Mouse (Mus musculus) stomach, postnatal 0 days (tissue): Measurements from ENCODE around the gene Ces1d. TPM values are rescaled to one million over a fixed set of nuclear protein-coding genes. Genes with fewer than 3 reads are reported as not detected.

Experiments used
- ATAC-seq: fragments of 200-750 bp; cut with Nextera tagmentation; 2 replicates; pipeline ENCODE4 v1.8.0; 2017; ENCODE audit not compliant: low FRiP score, low TSS enrichment
- DNase-seq: peaks from one replicate; pipeline ENCODE4 v3.0.0-alpha.2; 2016; ENCODE audit warnings: low spot score
- H3K27ac ChIP-seq: fragments of 300-500 bp; sonication (generic); replicated peaks from 2 replicates; pipeline ENCODE4 v1.5.1; 2014; ENCODE audit warnings: mild to moderate bottlenecking, control low read depth
- H3K27me3 ChIP-seq: fragments of 300-500 bp; sonication (generic); 2 replicates; pipeline ENCODE4 v1.6.1; 2014; ENCODE audit warnings: low read length; ENCODE audit not compliant: control insufficient read depth, insufficient read depth
- H3K36me3 ChIP-seq: fragments of 300-500 bp; sonication (generic); 2 replicates; pipeline ENCODE4 v1.6.1; 2014; ENCODE audit warnings: low read length, mixed read lengths; ENCODE audit not compliant: control insufficient read depth, insufficient read depth
- H3K4me1 ChIP-seq: fragments of 300-500 bp; sonication (generic); replicated peaks from 2 replicates; pipeline ENCODE4 v1.6.1; 2014; ENCODE audit warnings: antibody characterized with exemption; ENCODE audit not compliant: control insufficient read depth, insufficient read depth
- H3K4me2 ChIP-seq: fragments of 300-500 bp; sonication (generic); replicated peaks from 2 replicates; pipeline ENCODE4 v1.6.1; 2014; ENCODE audit warnings: low read depth, mild to moderate bottlenecking, control low read depth, moderate library complexity
- H3K4me3 ChIP-seq: fragments of 300-500 bp; sonication (generic); 2 replicates; pipeline ENCODE4 v1.5.1; 2014; ENCODE audit warnings: low read depth, low read length, control low read depth
- H3K9ac ChIP-seq: fragments of 300-500 bp; sonication (generic); 2 replicates; pipeline ENCODE4 v1.6.1; 2014; ENCODE audit warnings: mild to moderate bottlenecking, low read length, control low read depth, mixed read lengths
- H3K9me3 ChIP-seq: fragments of 300-500 bp; sonication (generic); 2 replicates; pipeline ENCODE4 v1.6.1; 2016; ENCODE audit warnings: low read length; ENCODE audit not compliant: control insufficient read depth
- CTCF ChIP-seq: IDR thresholded peaks from 2 replicates; pipeline ENCODE4 v1.5.1; 2016; ENCODE audit warnings: antibody characterized with exemption, low read depth, mild to moderate bottlenecking, moderate library complexity
- EP300 ChIP-seq: optimal IDR thresholded peaks from 2 replicates; pipeline ENCODE3; 2016; ENCODE audit warnings: antibody characterized with exemption
- WGBS: fragments of 180-500 bp; shearing (Covaris S2); extraction: QIAGEN DNeasy Blood & Tissue Kit; methylation state at CpG from one replicate; pipeline ENCODE4 v1.1.7; 2014; 5-methylcytosine and 5-hydroxymethylcytosine counted together
- polyA plus RNA-seq: library from polyadenylated mRNA; unstranded; fragments of >200 nt; fragmentation: Nextera tagmentation; extraction: Ambion mirVana; gene quantifications from 2 replicates; pipeline ENCODE4 v1.2.1, GENCODE M21; 2015

The Ces1d gene
- polyA plus RNA-seq, 1 experiment from 2014 or later: 1.1 TPM

GRCm38 (mm10) chr8:93171846-93172590 is 25.6 kb downstream of the Ces1d start:
- DNase-seq (no peak), ATAC-seq (peak; percentile 47; the same call in 1 of the 2 replicates)
- H3K27me3 ChIP-seq: no peaks in the 10 kb centered on the region
- no peaks in the 10 kb centered on the region for H3K4me1 ChIP-seq
- H3K9me3 ChIP-seq: no peaks in the 10 kb centered on the region
- H3K4me3 ChIP-seq: no peak overlapping the region
- no peak overlapping the region for H3K4me2 ChIP-seq
- H3K36me3 ChIP-seq: no peaks in the 10 kb centered on the region
- no peak overlapping the region for H3K27ac ChIP-seq
- WGBS: 33% methylated on average over 1 of the region's 1 CpGs
- no peak for TF ChIP-seq CTCF
- no peak for TF ChIP-seq EP300
- H3K9ac ChIP-seq: no peak overlapping the region

- no peak for TF ChIP-seq CTCF
Measured at GRCm38 (mm10) chr8:93163363-93163762, 34.3 kb downstream of the Ces1d start.

GRCm38 (mm10) chr8:93151401-93151800 is 46.2 kb downstream of the Ces1d start:
- Histone ChIP-seq H3K36me3 (no peaks in the 10 kb centered on the region), H3K4me3 (no peak overlapping the region), H3K4me1 (no peaks in the 10 kb centered on the region), H3K27ac (no peak overlapping the region), H3K9me3 (no peaks in the 10 kb centered on the region), H3K4me2 (no peak overlapping the region), H3K27me3 (no peaks in the 10 kb centered on the region), H3K9ac (no peak overlapping the region)
- TF ChIP-seq EP300 (no peak), CTCF (no peak)
- WGBS: 94% methylated on average over 1 of the region's 1 CpGs
- ATAC-seq (no peak), DNase-seq (no peak)

More at GRCm38 (mm10) chr8:93163363-93163762, 34.3 kb downstream of the Ces1d start:
- H3K27me3 ChIP-seq: no peaks in the 10 kb centered on the region
- no peak for DNase-seq
- no peaks in the 10 kb centered on the region for H3K9me3 ChIP-seq
- no peaks in the 10 kb centered on the region for H3K4me1 ChIP-seq
- H3K4me2 ChIP-seq: no peak overlapping the region
- WGBS: 94% methylated on average over 1 of the region's 1 CpGs
- no peak overlapping the region for H3K4me3 ChIP-seq
- no peak overlapping the region for H3K9ac ChIP-seq
- no peaks in the 10 kb centered on the region for H3K36me3 ChIP-seq
- no peak overlapping the region for H3K27ac ChIP-seq
- no peak for ATAC-seq

- no peak overlapping the region for H3K27ac ChIP-seq
- no peaks in the 10 kb centered on the region for H3K27me3 ChIP-seq
Measured at GRCm38 (mm10) chr8:93147331-93147730, 50.3 kb downstream of the Ces1d start.

GRCm38 (mm10) chr8:93140696-93141095 is 56.9 kb downstream of the Ces1d start:
- DNase-seq: peak; percentile 25
- H3K9ac ChIP-seq: no peak overlapping the region
- no peak overlapping the region for H3K4me2 ChIP-seq

More at GRCm38 (mm10) chr8:93147331-93147730, 50.3 kb downstream of the Ces1d start:
- DNase-seq (no peak), ATAC-seq (no peak)
- TF ChIP-seq CTCF (no peak), EP300 (no peak)
- H3K36me3 ChIP-seq: no peaks in the 10 kb centered on the region
- H3K9me3 ChIP-seq: no peaks in the 10 kb centered on the region
- no peaks in the 10 kb centered on the region for H3K4me1 ChIP-seq
- H3K4me2 ChIP-seq: no peak overlapping the region
- no peak overlapping the region for H3K9ac ChIP-seq
- no peak overlapping the region for H3K4me3 ChIP-seq

GRCm38 (mm10) chr8:93132196-93132595 is 65.4 kb downstream of the Ces1d start:
- H3K36me3 ChIP-seq: no peaks in the 10 kb centered on the region
- 91% methylated on average over 2 of the region's 2 CpGs for WGBS
- TF ChIP-seq CTCF (peak; percentile 55), EP300 (no peak)
- no peaks in the 10 kb centered on the region for H3K27me3 ChIP-seq
- H3K9ac ChIP-seq: no peak overlapping the region
- DNase-seq (no peak), ATAC-seq (no peak)
- no peak overlapping the region for H3K27ac ChIP-seq
- H3K4me3 ChIP-seq: no peak overlapping the region
- no peaks in the 10 kb centered on the region for H3K9me3 ChIP-seq
- no peaks in the 10 kb centered on the region for H3K4me1 ChIP-seq
- no peak overlapping the region for H3K4me2 ChIP-seq

More at GRCm38 (mm10) chr8:93140696-93141095, 56.9 kb downstream of the Ces1d start:
- Histone ChIP-seq H3K9me3 (no peaks in the 10 kb centered on the region), H3K36me3 (no peaks in the 10 kb centered on the region), H3K4me3 (no peak overlapping the region), H3K4me1 (no peaks in the 10 kb centered on the region), H3K27me3 (no peaks in the 10 kb centered on the region), H3K27ac (no peak overlapping the region)
- TF ChIP-seq EP300: no peak
- TF ChIP-seq CTCF: peak; percentile 76
- 27% methylated on average over 1 of the region's 1 CpGs for WGBS
- no peak for ATAC-seq
